Mouse (Mus musculus) heart, embryonic 10.5 days (tissue): ENCODE results near the gene Cobl. TPM values are rescaled to one million over a fixed set of nuclear protein-coding genes. Genes with fewer than 3 reads are reported as not detected.

Experiments used
- DNase-seq: peaks from one replicate; pipeline ENCODE4 v3.0.0-alpha.2; 2017; ENCODE audit warnings: low spot score
- H3K27ac ChIP-seq: fragments of 300-500 bp; sonication (generic); 2 replicates; pipeline ENCODE4 v1.5.1; 2016; ENCODE audit warnings: mild to moderate bottlenecking
- H3K27me3 ChIP-seq: fragments of 300-500 bp; sonication (generic); 2 replicates; pipeline ENCODE4 v1.6.1; 2016; ENCODE audit warnings: mild to moderate bottlenecking; ENCODE audit not compliant: poor library complexity, insufficient read depth, severe bottlenecking
- H3K36me3 ChIP-seq: fragments of 300-500 bp; sonication (generic); 2 replicates; pipeline ENCODE4 v1.6.1; 2016; ENCODE audit warnings: mild to moderate bottlenecking, moderate library complexity
- H3K4me1 ChIP-seq: fragments of 300-500 bp; sonication (generic); 2 replicates; pipeline ENCODE4 v1.6.1; 2016; ENCODE audit warnings: mild to moderate bottlenecking
- H3K4me3 ChIP-seq: fragments of 300-500 bp; sonication (generic); 2 replicates; pipeline ENCODE4 v1.5.1; 2016; ENCODE audit warnings: mild to moderate bottlenecking, moderate library complexity
- H3K9me3 ChIP-seq: fragments of 300-500 bp; sonication (generic); 2 replicates; pipeline ENCODE4 v1.6.1; 2016; ENCODE audit warnings: mild to moderate bottlenecking, moderate library complexity
- WGBS: fragments of 180-500 bp; shearing (Covaris S2); methylation state at CpG from one replicate; pipeline ENCODE4 v1.1.7; 2016; 5-methylcytosine and 5-hydroxymethylcytosine counted together
- polyA plus RNA-seq: library from polyadenylated mRNA; unstranded; fragments of >200 nt; fragmentation: Nextera tagmentation; extraction: Ambion mirVana; gene quantifications from 2 replicates; pipeline ENCODE4 v1.2.1, GENCODE M21; 2016

The Cobl gene
- polyA plus RNA-seq, 1 experiment from 2014 or later, result 19.8 TPM

DNA sequence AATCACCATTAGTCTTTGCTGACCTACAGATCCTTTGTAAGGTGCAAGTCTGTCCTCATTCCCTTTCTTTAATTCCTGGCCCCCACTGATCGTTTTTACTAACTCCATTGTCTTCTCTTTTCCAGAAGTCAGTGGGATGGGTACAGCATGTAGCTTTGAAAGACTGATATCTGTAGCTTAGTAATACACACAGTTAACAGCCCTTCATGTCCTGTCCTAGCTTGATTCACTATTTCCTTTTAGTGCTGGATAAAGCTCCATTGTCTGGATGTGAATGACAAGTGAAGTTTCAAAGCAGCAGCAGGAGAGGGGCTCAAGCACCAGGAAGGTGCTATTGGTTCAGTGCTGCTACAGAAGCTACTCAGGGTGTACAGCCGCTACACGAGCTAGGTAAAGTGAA, 28.9 kb downstream of the Cobl start:
- peaks cover 19% of the 10 kb centered on the region for H3K4me1 ChIP-seq
- WGBS, result 80% methylated on average over 3 of the region's 3 CpGs
- no peak overlapping the region for H3K27ac ChIP-seq
- DNase-seq, result no peak
- H3K27me3 ChIP-seq, result no peaks in the 10 kb centered on the region
- H3K4me3 ChIP-seq, result no peak overlapping the region
- H3K9me3 ChIP-seq, result no peaks in the 10 kb centered on the region
- H3K36me3 ChIP-seq, result no peaks in the 10 kb centered on the region

DNA sequence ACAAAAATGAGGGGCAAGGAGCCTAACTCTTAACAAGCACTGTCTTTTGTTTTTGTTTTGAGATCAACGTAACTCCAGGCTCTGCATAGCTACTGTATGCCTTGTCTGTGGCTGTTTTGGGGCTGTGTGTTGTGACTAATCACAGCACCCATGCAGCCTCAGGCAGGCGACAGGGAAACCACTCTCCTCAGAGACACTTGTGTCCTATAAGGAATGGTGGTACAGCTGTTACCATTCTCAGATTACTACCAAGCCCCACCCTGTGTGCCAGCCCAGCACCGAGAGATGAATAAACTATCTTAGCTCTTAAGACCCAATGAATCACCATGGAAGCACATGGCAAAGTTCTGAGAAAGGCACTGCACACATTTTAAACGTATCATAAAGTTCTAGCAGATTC, 29.7 kb downstream of the Cobl start:
- DNase-seq, result no peak
- 43% methylated on average over 4 of the region's 4 CpGs for WGBS
- Histone ChIP-seq H3K9me3 (no peaks in the 10 kb centered on the region), H3K27me3 (no peaks in the 10 kb centered on the region), H3K4me1 (peaks cover 28% of the 10 kb centered on the region), H3K27ac (peak overlapping the region; percentile 81), H3K4me3 (no peak overlapping the region), H3K36me3 (no peaks in the 10 kb centered on the region)

DNA sequence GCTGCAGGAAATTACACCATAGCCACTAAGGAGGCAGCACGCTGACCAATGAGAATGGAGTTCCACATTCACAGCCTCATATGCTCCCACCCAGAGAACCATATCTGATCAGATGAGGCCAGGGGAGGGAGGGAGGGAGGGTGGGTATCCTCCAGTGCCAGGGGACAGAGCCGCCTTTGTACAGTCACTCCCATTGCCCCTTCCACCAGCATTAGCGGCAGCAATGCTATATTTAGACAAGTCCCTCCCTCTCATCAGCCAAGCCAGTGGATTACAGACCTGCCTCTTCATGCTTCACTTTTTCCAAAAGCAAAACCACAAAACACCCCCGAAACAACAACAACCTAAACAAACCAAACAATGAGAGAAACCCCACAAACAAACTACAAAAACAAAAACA, 30.2 kb downstream of the Cobl start:
- Histone ChIP-seq H3K27me3 (no peaks in the 10 kb centered on the region), H3K9me3 (no peaks in the 10 kb centered on the region), H3K4me1 (peaks cover 32% of the 10 kb centered on the region), H3K36me3 (no peaks in the 10 kb centered on the region), H3K27ac (peak overlapping the region; percentile 81), H3K4me3 (no peak overlapping the region)
- peak; percentile 80 for DNase-seq
- WGBS, result 36% methylated on average over 4 of the region's 4 CpGs

DNA sequence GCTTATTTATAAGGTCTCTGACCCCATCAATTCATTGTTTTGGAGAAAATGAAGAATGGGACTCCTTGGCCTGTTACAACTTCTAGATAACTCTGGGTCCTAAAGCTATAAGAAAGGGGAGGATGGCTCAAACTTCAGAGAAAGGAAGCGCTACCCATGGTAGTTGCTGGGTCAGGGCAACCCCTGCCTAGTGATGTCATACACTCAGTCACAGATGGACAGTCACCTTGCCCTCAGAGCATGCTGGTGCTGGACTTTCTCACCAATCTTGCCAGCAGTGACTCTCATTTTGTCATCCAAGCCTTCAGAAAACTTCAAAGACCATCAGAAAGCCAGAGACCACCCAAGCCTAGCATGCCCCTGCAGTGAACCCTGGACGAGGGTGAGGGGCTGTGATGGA, 32.8 kb downstream of the Cobl start:
- 75% methylated on average over 2 of the region's 2 CpGs for WGBS
- Histone ChIP-seq H3K27me3 (no peaks in the 10 kb centered on the region), H3K4me1 (peaks cover 33% of the 10 kb centered on the region), H3K4me3 (no peak overlapping the region), H3K36me3 (no peaks in the 10 kb centered on the region), H3K9me3 (no peaks in the 10 kb centered on the region), H3K27ac (peak overlapping the region; percentile 3; the same call in 1 of the 2 replicates)
- DNase-seq, result no peak

DNA sequence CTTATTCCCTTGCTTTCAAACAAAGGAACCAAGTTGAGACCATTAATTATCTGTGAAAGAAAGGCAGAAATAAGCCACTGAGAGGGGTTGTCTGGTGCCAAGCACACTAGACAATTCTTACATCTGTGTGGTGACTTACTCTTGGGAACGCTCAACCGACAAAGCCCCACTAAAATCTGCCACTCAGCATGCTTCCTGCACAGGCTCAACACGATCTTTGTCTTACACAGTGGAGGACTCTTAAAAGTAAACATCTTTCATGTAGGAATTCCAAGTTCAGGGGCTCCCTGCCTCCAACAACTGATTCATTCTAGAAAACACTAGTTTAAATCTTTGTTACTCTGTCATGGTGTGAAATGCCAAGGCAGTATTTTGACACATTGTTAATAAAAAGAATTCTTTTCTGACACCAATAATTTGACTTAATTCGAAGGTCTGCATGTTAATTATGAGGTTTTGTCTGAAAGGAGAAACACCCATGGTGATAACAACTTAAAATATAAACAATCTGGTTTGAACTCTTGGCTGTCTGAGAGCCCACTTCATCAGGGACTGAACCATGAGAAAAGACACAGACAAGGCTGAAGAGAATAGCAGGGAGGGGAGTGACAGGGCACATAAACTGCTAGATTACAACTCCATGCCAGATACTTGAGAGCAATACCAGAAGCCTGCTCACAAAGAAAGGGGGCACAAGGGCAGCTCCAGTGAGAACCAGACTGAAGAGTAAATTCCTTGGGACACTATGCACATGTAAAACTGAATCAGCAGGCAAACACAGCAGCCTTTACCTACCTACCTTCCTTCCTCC, 34.3 kb downstream of the Cobl start:
- H3K4me3 ChIP-seq, result no peak overlapping the region
- peaks cover 33% of the 10 kb centered on the region for H3K4me1 ChIP-seq
- no peak for DNase-seq
- 36% methylated on average over 4 of the region's 4 CpGs for WGBS
- no peaks in the 10 kb centered on the region for H3K36me3 ChIP-seq
- H3K9me3 ChIP-seq, result no peaks in the 10 kb centered on the region
- no peaks in the 10 kb centered on the region for H3K27me3 ChIP-seq
- peak overlapping the region; percentile 60 for H3K27ac ChIP-seq

DNA sequence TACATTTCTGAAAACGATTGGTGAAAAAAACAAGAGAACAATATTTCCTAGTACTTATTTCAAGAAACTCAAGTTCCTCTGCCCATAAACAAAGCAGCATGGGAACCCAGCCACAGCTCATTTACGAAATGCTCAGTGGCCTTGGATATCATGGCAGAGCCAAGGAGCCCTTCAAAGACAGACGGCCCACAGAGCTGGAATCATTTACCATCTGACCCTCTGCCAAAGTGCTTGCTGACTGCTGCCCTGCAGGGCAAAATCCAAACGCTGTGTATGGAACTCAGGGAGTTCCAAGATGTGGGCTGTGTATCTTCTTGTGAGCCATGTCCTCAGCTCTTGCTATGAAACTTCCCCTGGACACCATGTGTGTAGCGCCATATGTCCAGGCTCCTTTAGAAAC, 38.0 kb downstream of the Cobl start:
- Histone ChIP-seq H3K4me3 (no peak overlapping the region), H3K36me3 (no peaks in the 10 kb centered on the region), H3K27me3 (no peaks in the 10 kb centered on the region), H3K4me1 (peaks cover 26% of the 10 kb centered on the region), H3K9me3 (no peaks in the 10 kb centered on the region), H3K27ac (no peak overlapping the region)
- WGBS, result 73% methylated on average over 5 of the region's 5 CpGs
- DNase-seq, result no peak

DNA sequence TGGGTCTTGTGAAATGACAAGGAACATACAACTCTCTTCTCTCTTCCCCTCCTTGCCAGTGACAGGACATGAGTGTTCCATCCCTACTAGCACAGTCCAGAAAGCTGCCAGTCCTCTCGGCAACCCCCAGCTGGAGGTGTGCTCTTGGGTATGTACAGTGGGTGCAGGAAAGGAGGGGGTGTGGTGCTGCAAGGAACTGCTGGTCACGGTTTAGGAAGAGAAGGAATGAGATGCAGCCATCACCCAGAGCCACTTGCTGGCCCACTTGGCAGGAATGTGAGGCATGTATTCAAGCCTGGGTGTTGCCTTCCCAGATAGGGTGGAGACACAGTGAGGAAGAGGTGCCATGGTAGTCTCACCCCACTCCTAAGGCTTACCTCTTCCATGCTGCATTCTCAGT, 40.6 kb downstream of the Cobl start:
- Histone ChIP-seq H3K27me3 (no peaks in the 10 kb centered on the region), H3K4me1 (peaks cover 5% of the 10 kb centered on the region; the same call in 1 of the 2 replicates), H3K36me3 (no peaks in the 10 kb centered on the region), H3K27ac (no peak overlapping the region), H3K9me3 (no peaks in the 10 kb centered on the region), H3K4me3 (no peak overlapping the region)
- WGBS, result 51% methylated on average over 2 of the region's 2 CpGs
- no peak for DNase-seq

DNA sequence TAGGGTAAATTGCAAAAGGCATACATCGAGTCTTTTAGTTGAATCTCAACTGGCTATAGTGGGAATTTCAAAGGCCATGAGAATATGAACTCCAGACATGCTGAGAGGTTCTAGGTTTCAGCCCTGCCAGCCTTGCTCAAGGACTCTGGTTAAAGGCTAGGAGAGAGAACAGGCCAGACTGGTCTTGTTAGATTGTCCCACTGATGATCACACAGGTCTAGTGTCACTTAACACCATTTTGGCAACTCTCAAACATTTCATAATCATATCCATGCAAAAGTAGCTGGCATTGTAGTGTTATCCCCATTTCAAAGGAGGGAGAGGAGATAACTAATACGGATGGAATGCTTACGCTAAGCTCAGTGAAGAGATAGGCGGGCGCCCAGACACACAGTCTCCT, 43.6 kb downstream of the Cobl start:
- no peaks in the 10 kb centered on the region for H3K36me3 ChIP-seq
- no peak overlapping the region for H3K4me3 ChIP-seq
- no peak for DNase-seq
- WGBS, result 75% methylated on average over 5 of the region's 5 CpGs
- H3K27ac ChIP-seq, result no peak overlapping the region
- H3K27me3 ChIP-seq, result no peaks in the 10 kb centered on the region
- peaks cover 5% of the 10 kb centered on the region; the same call in 1 of the 2 replicates for H3K4me1 ChIP-seq
- H3K9me3 ChIP-seq, result no peaks in the 10 kb centered on the region

DNA sequence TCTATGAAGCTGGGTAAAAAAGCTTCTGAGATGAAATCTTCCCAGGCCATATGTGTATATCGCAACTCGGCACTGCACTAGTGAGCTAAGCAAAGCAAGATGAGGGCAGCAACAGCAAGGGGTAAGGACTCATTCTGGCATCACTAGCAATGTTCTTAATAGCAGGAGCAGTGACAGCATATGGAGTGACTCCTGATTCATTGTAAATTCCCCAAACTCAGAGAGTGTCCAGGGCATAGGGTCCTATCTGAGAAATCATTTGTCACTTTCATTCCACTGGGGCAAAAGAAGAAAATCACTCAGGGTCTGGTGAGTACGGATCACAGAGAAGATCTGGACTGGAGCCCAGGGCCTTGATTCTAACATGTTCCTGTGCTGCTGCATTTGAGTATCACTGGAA, 44.6 kb downstream of the Cobl start:
- Histone ChIP-seq H3K27me3 (no peaks in the 10 kb centered on the region), H3K4me1 (peaks cover 5% of the 10 kb centered on the region; the same call in 1 of the 2 replicates), H3K4me3 (no peak overlapping the region), H3K9me3 (no peaks in the 10 kb centered on the region), H3K36me3 (no peaks in the 10 kb centered on the region), H3K27ac (no peak overlapping the region)
- DNase-seq, result no peak
- WGBS, result 88% methylated on average over 3 of the region's 3 CpGs

DNA sequence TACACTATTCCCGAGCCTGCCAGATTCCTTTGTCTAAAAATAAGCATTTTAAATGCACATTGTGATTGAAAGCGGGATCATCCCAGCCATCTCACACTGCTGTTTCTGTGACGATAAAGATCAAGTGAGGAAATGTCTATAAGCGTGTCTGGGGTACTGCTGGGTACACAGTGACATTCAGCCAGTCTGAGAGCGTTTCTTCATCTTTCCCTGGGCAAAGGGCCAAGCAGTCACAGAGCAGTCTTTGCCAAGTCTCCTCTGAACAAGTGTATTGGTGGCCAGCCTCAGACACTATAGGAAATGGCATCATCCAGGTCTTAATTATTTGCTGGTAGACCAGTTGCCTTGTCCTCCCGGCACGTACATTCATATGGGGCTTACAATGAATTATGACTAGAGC, 47.9 kb downstream of the Cobl start:
- WGBS, result 81% methylated on average over 7 of the region's 7 CpGs
- Histone ChIP-seq H3K4me3 (no peak overlapping the region), H3K36me3 (no peaks in the 10 kb centered on the region), H3K27me3 (no peaks in the 10 kb centered on the region), H3K9me3 (no peaks in the 10 kb centered on the region), H3K27ac (no peak overlapping the region), H3K4me1 (no peaks in the 10 kb centered on the region)
- no peak for DNase-seq

DNA sequence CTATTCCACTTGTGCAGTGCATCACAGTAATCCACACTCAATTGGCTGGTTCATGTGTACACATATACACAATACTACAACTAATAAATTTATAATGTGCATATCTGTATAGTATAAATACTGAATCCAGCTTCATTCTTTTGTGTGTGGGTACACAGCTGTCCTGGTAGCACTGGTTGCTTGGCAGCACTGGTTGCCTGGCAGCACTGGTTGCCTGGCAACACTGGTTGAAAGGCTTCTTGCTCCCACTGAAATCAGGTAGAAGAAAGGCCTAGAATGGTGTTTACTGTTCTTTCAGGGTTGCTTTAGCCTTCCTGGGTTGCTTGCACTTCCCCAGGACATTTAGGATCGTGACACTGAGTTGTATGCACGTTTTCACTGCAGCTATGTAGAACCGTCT, 49.4 kb downstream of the Cobl start:
- DNase-seq, result no peak
- H3K4me1 ChIP-seq, result no peaks in the 10 kb centered on the region
- H3K27me3 ChIP-seq, result no peaks in the 10 kb centered on the region
- H3K27ac ChIP-seq, result no peak overlapping the region
- WGBS, result 71% methylated on average over 3 of the region's 3 CpGs
- no peak overlapping the region for H3K4me3 ChIP-seq
- H3K9me3 ChIP-seq, result no peaks in the 10 kb centered on the region
- no peaks in the 10 kb centered on the region for H3K36me3 ChIP-seq

DNA sequence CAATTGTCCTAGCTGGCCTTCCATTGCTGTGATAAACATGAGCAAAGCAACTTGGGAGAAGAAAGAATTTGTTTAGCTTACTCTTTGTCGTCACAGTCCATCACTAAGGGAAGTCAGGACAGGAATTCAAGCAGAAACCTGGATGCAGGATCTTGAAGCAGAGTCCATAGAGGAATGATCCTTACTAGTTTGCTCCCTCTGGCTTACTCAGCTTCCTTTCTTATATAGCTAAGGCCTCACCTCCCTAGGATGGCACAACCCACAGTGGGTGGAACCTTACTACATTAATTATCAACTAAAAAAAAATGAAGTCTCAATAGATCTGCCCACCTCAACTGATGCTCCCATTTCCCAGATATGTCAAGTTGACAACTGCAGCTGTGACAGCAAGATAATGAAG, 52.8 kb downstream of the Cobl start:
- H3K36me3 ChIP-seq, result no peaks in the 10 kb centered on the region
- DNase-seq, result no peak
- 73% methylated on average over 1 of the region's 1 CpGs for WGBS
- H3K9me3 ChIP-seq, result no peaks in the 10 kb centered on the region
- H3K27ac ChIP-seq, result no peak overlapping the region
- no peaks in the 10 kb centered on the region for H3K4me1 ChIP-seq
- no peak overlapping the region for H3K4me3 ChIP-seq
- H3K27me3 ChIP-seq, result no peaks in the 10 kb centered on the region

DNA sequence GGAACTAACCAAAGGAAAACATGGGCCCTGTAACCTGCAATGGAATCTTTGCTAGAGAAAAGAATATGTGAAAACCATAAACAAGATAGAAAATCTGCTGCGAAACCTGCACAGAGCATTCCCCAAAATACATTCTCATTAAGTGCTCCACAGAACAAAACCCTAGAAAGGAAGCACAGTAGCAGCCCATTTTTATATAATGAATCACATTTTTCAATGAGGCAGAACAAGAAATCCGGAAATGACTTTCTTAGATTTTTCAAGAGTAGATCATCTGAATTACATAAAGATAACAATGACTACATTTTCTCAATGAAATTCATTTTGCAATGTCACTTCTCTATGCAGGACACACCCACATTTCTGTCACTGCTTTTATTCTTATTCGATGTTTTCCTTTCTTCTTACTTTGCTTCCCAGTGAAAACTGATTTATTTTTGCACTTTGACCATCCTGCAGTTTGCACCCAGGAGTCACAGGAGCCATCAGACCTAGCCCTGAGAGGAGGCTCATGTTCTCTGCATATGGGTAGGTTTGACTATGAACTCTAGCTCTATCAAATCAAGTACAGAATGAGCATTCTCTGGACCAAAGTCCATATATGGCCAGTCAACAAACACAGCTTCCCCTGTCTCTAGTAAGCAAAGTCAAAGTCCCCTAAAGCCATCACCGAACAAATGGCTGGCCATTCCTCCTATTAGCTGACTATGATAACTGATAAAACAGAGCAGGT, 53.5 kb downstream of the Cobl start:
- no peak for DNase-seq
- no peaks in the 10 kb centered on the region for H3K4me1 ChIP-seq
- H3K9me3 ChIP-seq, result no peaks in the 10 kb centered on the region
- no peak overlapping the region for H3K4me3 ChIP-seq
- WGBS, result 85% methylated on average over 4 of the region's 4 CpGs
- H3K27ac ChIP-seq, result no peak overlapping the region
- H3K36me3 ChIP-seq, result no peaks in the 10 kb centered on the region
- H3K27me3 ChIP-seq, result no peaks in the 10 kb centered on the region
